Mouse (Mus musculus) myocyte (in vitro differentiated cells): Measurements from ENCODE around the gene Nsun5.

Source experiments
- MAX ChIP-seq: IDR thresholded peaks from one replicate; pipeline ENCODE4 v1.6.1; 2011; ENCODE audit warnings: low read depth, mild to moderate bottlenecking, control low read depth
- REST ChIP-seq: IDR thresholded peaks from one replicate; pipeline ENCODE4 v1.6.1; 2011; ENCODE audit warnings: mild to moderate bottlenecking, control low read depth, moderate library complexity; ENCODE audit not compliant: insufficient read depth, insufficient read length
- USF1 ChIP-seq: IDR thresholded peaks from one replicate; pipeline ENCODE4 v1.6.1; 2011; ENCODE audit warnings: low read depth, mild to moderate bottlenecking, control low read depth, moderate library complexity

DNA sequence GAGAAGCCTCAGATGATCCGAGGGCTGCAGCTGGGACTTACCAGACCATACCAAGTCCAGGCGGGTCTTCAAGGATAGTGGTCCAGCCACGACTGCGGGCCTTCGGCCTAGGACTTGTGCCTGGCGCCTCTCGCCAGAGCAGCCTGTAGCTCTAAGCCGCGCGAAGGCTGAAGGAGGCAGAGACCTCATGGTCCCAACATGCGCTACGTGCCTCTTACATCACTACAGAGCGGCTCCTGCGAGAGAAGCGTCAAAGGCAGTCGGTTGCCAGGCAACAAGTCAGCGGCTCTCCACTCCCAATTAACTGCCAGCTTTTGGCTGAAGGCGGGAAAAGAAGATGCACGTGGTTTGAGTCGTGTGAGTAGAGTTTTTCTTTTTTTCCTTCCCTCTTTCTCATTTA, 34.9 kb downstream of the Nsun5 start:
- TF ChIP-seq USF1: no peak
- no peak for TF ChIP-seq MAX
- TF ChIP-seq REST: no peak
